Mouse (Mus musculus): ENCODE data around the gene C2cd5. TPM values are rescaled to one million over a fixed set of nuclear protein-coding genes. Genes with fewer than 3 reads are reported as not detected.

Gene C2cd5
- polyA plus RNA-seq, 1 experiment from 2014 or later: 32.5 TPM

- no peak overlapping the region for H3K4me2 ChIP-seq (ENCODE audit: low read depth)
- DNase-seq (ENCODE audit: low spot score) (no peak), ATAC-seq (ENCODE audit: insufficient read depth, low FRiP score, low TSS enrichment) (no peak)
- H3K4me3 ChIP-seq (ENCODE audit: low read depth, low read length): no peak overlapping the region
- H3K27ac ChIP-seq (ENCODE audit: low read depth, low read length): no peak overlapping the region
- no peaks in the 10 kb centered on the region for H3K9me3 ChIP-seq (ENCODE audit: control insufficient read depth, low read length)
- WGBS: 92% methylated on average over 4 of the region's 4 CpGs
- H3K4me1 ChIP-seq (ENCODE audit: control insufficient read depth, insufficient read depth, low read length): no peaks in the 10 kb centered on the region; the same call in 1 of the 2 replicates
- peaks cover 5% of the 10 kb centered on the region; the same call in 1 of the 2 replicates for H3K36me3 ChIP-seq (ENCODE audit: control insufficient read depth, insufficient read depth, low read length)
- no peak overlapping the region for H3K9ac ChIP-seq (ENCODE audit: low read length)
- no peaks in the 10 kb centered on the region for H3K27me3 ChIP-seq (ENCODE audit: control insufficient read depth, insufficient read depth, low read length)
Observed at GRCm38 (mm10) chr6:143092856-143093255, 7.1 kb downstream of the C2cd5 start.

- Histone ChIP-seq H3K4me1 (ENCODE audit: control insufficient read depth, insufficient read depth, low read length) (no peaks in the 10 kb centered on the region; the same call in 1 of the 2 replicates), H3K4me2 (ENCODE audit: low read depth) (no peak overlapping the region), H3K9ac (ENCODE audit: low read length) (no peak overlapping the region), H3K27me3 (ENCODE audit: control insufficient read depth, insufficient read depth, low read length) (no peaks in the 10 kb centered on the region), H3K9me3 (ENCODE audit: control insufficient read depth, low read length) (no peaks in the 10 kb centered on the region), H3K27ac (ENCODE audit: low read depth, low read length) (no peak overlapping the region), H3K36me3 (ENCODE audit: control insufficient read depth, insufficient read depth, low read length) (peaks cover 6% of the 10 kb centered on the region; the same call in 1 of the 2 replicates), H3K4me3 (ENCODE audit: low read depth, low read length) (no peak overlapping the region)
- ATAC-seq (ENCODE audit: insufficient read depth, low FRiP score, low TSS enrichment) (no peak), DNase-seq (ENCODE audit: low spot score) (no peak)
- 94% methylated on average over 6 of the region's 6 CpGs for whole genome bisulfite sequencing
Observed at GRCm38 (mm10) chr6:143091076-143091475, 8.9 kb downstream of the C2cd5 start.

- peaks cover 9% of the 10 kb centered on the region; the same call in 1 of the 2 replicates for H3K36me3 ChIP-seq (ENCODE audit: control insufficient read depth, insufficient read depth, low read length)
- H3K27ac ChIP-seq (ENCODE audit: low read depth, low read length): no peak overlapping the region
- no peaks in the 10 kb centered on the region for H3K4me1 ChIP-seq (ENCODE audit: control insufficient read depth, insufficient read depth, low read length)
- ATAC-seq (ENCODE audit: insufficient read depth, low FRiP score, low TSS enrichment) (no peak), DNase-seq (ENCODE audit: low spot score) (no peak)
- H3K9ac ChIP-seq (ENCODE audit: low read length): no peak overlapping the region
- no peak overlapping the region for H3K4me2 ChIP-seq (ENCODE audit: low read depth)
- H3K27me3 ChIP-seq (ENCODE audit: control insufficient read depth, insufficient read depth, low read length): no peaks in the 10 kb centered on the region
- H3K4me3 ChIP-seq (ENCODE audit: low read depth, low read length): no peak overlapping the region
- H3K9me3 ChIP-seq (ENCODE audit: control insufficient read depth, low read length): no peaks in the 10 kb centered on the region
- 94% methylated on average over 4 of the region's 4 CpGs for WGBS
Observed at GRCm38 (mm10) chr6:143087332-143087731, 12.6 kb downstream of the C2cd5 start.

- Histone ChIP-seq H3K27ac (ENCODE audit: low read depth, low read length) (no peak overlapping the region), H3K4me1 (ENCODE audit: control insufficient read depth, insufficient read depth, low read length) (no peaks in the 10 kb centered on the region), H3K9ac (ENCODE audit: low read length) (no peak overlapping the region), H3K27me3 (ENCODE audit: control insufficient read depth, insufficient read depth, low read length) (no peaks in the 10 kb centered on the region), H3K4me3 (ENCODE audit: low read depth, low read length) (no peak overlapping the region), H3K9me3 (ENCODE audit: control insufficient read depth, low read length) (no peaks in the 10 kb centered on the region), H3K4me2 (ENCODE audit: low read depth) (no peak overlapping the region), H3K36me3 (ENCODE audit: control insufficient read depth, insufficient read depth, low read length) (peaks cover 7% of the 10 kb centered on the region; the same call in 1 of the 2 replicates)
- ATAC-seq (ENCODE audit: insufficient read depth, low FRiP score, low TSS enrichment) (no peak), DNase-seq (ENCODE audit: low spot score) (no peak)
- 86% methylated on average over 1 of the region's 1 CpGs for WGBS
Observed at GRCm38 (mm10) chr6:143085898-143086297, 14.0 kb downstream of the C2cd5 start.

- H3K27me3 ChIP-seq (ENCODE audit: control insufficient read depth, insufficient read depth, low read length): no peaks in the 10 kb centered on the region
- ATAC-seq (ENCODE audit: insufficient read depth, low FRiP score, low TSS enrichment) (no peak), DNase-seq (ENCODE audit: low spot score) (no peak)
- no peaks in the 10 kb centered on the region for H3K9me3 ChIP-seq (ENCODE audit: control insufficient read depth, low read length)
- H3K4me1 ChIP-seq (ENCODE audit: control insufficient read depth, insufficient read depth, low read length): no peaks in the 10 kb centered on the region
- H3K4me3 ChIP-seq (ENCODE audit: low read depth, low read length): no peak overlapping the region
- 83% methylated on average over 2 of the region's 2 CpGs for WGBS
- no peak overlapping the region for H3K4me2 ChIP-seq (ENCODE audit: low read depth)
- no peak overlapping the region for H3K9ac ChIP-seq (ENCODE audit: low read length)
- H3K27ac ChIP-seq (ENCODE audit: low read depth, low read length): no peak overlapping the region
- peaks cover 6% of the 10 kb centered on the region; the same call in 1 of the 2 replicates for H3K36me3 ChIP-seq (ENCODE audit: control insufficient read depth, insufficient read depth, low read length)
Observed at GRCm38 (mm10) chr6:143084314-143085025, 15.5 kb downstream of the C2cd5 start.

GRCm38 (mm10) chr6:143081479-143082106 is 18.3 kb downstream of the C2cd5 start:
- Histone ChIP-seq H3K36me3 (ENCODE audit: control insufficient read depth, insufficient read depth, low read length) (peaks cover 7% of the 10 kb centered on the region), H3K27me3 (ENCODE audit: control insufficient read depth, insufficient read depth, low read length) (no peaks in the 10 kb centered on the region), H3K4me3 (ENCODE audit: low read depth, low read length) (no peak overlapping the region), H3K9me3 (ENCODE audit: control insufficient read depth, low read length) (no peaks in the 10 kb centered on the region), H3K4me1 (ENCODE audit: control insufficient read depth, insufficient read depth, low read length) (no peaks in the 10 kb centered on the region), H3K9ac (ENCODE audit: low read length) (no peak overlapping the region), H3K27ac (ENCODE audit: low read depth, low read length) (no peak overlapping the region), H3K4me2 (ENCODE audit: low read depth) (no peak overlapping the region)
- ATAC-seq (ENCODE audit: insufficient read depth, low FRiP score, low TSS enrichment) (no peak), DNase-seq (ENCODE audit: low spot score) (no peak)
- 86% methylated on average over 13 of the region's 13 CpGs for WGBS

- ATAC-seq (ENCODE audit: insufficient read depth, low FRiP score, low TSS enrichment): no peak
- no peak overlapping the region for H3K4me2 ChIP-seq (ENCODE audit: low read depth)
- no peaks in the 10 kb centered on the region for H3K9me3 ChIP-seq (ENCODE audit: control insufficient read depth, low read length)
- H3K27me3 ChIP-seq (ENCODE audit: control insufficient read depth, insufficient read depth, low read length): no peaks in the 10 kb centered on the region
- H3K27ac ChIP-seq (ENCODE audit: low read depth, low read length): no peak overlapping the region
- no peak overlapping the region for H3K9ac ChIP-seq (ENCODE audit: low read length)
- no peak for DNase-seq (ENCODE audit: low spot score)
- no peaks in the 10 kb centered on the region for H3K4me1 ChIP-seq (ENCODE audit: control insufficient read depth, insufficient read depth, low read length)
- H3K4me3 ChIP-seq (ENCODE audit: low read depth, low read length): no peak overlapping the region
- WGBS: 86% methylated on average over 7 of the region's 7 CpGs
- peaks cover 7% of the 10 kb centered on the region for H3K36me3 ChIP-seq (ENCODE audit: control insufficient read depth, insufficient read depth, low read length)
Observed at GRCm38 (mm10) chr6:143080774-143081173, 19.2 kb downstream of the C2cd5 start.

- 93% methylated on average over 4 of the region's 4 CpGs for WGBS
- Histone ChIP-seq H3K4me3 (ENCODE audit: low read depth, low read length) (no peak overlapping the region), H3K9ac (ENCODE audit: low read length) (no peak overlapping the region), H3K4me2 (ENCODE audit: low read depth) (no peak overlapping the region), H3K27ac (ENCODE audit: low read depth, low read length) (no peak overlapping the region), H3K27me3 (ENCODE audit: control insufficient read depth, insufficient read depth, low read length) (no peaks in the 10 kb centered on the region), H3K9me3 (ENCODE audit: control insufficient read depth, low read length) (no peaks in the 10 kb centered on the region), H3K4me1 (ENCODE audit: control insufficient read depth, insufficient read depth, low read length) (no peaks in the 10 kb centered on the region), H3K36me3 (ENCODE audit: control insufficient read depth, insufficient read depth, low read length) (peaks cover 6% of the 10 kb centered on the region)
- no peak for DNase-seq (ENCODE audit: low spot score)
- ATAC-seq (ENCODE audit: insufficient read depth, low FRiP score, low TSS enrichment): no peak
Observed at GRCm38 (mm10) chr6:143079126-143079525, 20.8 kb downstream of the C2cd5 start.

- Histone ChIP-seq H3K27me3 (ENCODE audit: control insufficient read depth, insufficient read depth, low read length) (no peaks in the 10 kb centered on the region), H3K4me3 (ENCODE audit: low read depth, low read length) (no peak overlapping the region), H3K9ac (ENCODE audit: low read length) (no peak overlapping the region), H3K36me3 (ENCODE audit: control insufficient read depth, insufficient read depth, low read length) (peaks cover 6% of the 10 kb centered on the region), H3K4me1 (ENCODE audit: control insufficient read depth, insufficient read depth, low read length) (no peaks in the 10 kb centered on the region), H3K9me3 (ENCODE audit: control insufficient read depth, low read length) (no peaks in the 10 kb centered on the region), H3K4me2 (ENCODE audit: low read depth) (no peak overlapping the region), H3K27ac (ENCODE audit: low read depth, low read length) (no peak overlapping the region)
- ATAC-seq (ENCODE audit: insufficient read depth, low FRiP score, low TSS enrichment): no peak
- 93% methylated on average over 10 of the region's 10 CpGs for WGBS
- DNase-seq (ENCODE audit: low spot score): no peak
Observed at GRCm38 (mm10) chr6:143076461-143076860, 23.5 kb downstream of the C2cd5 start.
